Mouse (Mus musculus): ENCODE results near the gene Ptpn14.

The Ptpn14 gene

DNA sequence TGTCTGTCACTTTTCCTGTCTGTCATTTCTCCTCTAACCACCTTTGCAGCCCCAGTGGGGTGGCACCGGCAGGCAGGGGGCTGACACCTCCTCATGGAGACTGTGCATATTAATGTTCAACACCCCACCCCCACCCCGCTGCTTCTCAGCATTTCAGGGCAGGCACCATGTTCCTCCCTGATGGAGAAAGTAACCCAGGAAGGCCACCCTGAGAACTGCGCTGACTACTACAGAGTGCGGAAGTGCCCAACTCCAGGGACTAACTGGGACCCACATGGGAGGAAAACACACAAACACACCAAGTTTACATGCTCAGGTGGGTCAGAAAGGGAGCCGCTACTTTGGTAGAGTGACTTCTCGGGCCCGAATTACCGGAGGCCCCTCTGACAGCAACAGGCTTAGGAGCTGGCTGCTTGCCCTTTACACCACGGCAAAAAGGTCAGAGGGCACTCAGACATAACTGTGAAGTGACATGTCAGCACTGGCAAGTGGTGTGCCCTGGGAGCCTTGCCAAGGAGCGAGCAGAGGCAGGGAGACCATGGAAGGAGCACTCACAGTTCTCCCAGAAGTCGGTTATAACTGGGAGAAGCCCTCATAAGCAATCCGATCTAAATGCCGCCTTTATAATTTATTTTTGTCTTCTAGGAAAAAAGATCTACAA is 182.7 kb downstream of the Ptpn14 start:
- DNase-seq (ENCODE audit: low spot score): no peak

DNA sequence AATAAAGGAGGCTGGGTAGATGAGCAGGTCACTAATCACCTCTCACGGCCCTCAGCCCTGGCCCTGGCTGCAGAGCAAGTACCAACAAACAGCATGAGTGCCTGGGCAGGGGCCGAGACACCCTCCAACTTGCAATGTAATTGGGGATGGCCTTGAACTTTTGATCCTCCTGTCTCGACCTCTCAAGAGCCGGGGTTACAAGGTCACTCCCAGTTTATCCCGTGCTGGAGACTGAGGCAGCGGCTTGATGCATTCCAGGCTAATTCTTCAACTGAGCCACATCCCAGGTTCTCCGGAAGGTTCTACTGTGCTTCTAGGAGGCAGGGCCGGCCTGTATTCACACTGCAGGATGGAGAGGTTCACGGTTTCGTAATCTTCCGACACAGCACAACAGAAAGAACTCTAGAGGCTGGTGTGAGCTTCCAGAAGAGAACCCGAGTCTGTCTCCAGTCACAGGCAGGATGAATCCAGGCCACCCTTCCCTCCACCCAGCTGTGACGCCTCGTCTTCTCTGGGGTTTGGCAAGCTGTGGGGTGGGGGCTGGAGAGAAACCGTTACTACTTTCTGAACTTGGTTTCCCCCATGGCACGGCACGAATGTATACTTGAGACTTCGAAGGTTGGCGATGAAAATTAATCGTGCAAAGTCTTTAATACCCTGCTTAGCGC is 185.2 kb downstream of the Ptpn14 start:
- DNase-seq (ENCODE audit: low spot score): no peak

DNA sequence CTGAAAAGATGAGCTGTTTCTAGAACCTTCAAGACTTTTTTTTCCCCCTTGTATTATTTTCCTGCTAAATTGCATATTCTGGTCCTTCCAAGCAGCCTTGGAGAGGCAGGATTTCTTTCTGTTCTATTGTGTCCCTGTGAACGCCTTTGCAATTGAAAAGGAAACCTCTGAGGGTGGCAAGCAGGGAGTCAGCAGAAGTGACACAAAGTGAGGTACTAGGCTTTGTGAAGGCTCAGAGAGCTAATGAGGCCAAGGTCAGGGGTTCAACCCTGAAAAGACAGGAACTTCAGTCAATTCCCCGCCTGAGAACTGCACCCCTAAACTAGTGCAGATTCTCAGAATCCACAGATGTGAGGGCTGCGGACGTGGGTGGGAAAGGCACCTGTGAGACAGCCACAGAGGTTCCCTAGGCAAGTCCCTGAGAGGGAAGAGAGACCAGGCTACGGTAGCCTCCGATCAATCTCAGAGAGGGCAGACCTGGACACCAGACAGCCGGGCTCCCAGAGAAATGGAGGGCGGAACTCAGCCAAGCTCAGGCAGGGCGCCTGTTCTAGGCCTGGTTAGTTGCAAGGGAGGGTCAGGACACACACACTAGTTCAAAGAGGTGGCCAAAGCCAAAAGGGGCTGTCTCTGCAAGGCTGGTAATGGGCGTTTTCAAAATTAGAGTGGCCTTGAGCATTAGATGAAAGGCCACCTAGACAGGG is 188.5 kb downstream of the Ptpn14 start:
- peak; percentile 40 for DNase-seq (ENCODE audit: low spot score)

DNA sequence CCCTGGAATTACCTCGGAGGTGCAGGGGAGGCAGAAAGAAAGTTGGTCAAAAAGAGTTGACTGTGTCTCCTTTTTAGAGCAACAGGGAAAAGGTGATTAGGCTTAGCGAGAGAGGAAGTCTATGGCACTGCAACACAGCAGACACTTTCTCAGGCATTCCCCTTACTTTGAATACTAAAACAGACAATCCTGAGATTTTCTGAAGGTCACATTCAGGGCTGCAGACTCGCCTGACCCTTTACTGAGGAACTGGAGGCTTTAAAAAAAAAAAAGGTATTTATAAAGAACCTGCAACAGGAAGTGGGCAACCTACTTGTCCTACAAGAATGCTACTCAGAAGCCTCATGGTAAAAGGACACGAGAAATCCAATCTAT is 189.0 kb downstream of the Ptpn14 start:
- no peak for DNase-seq (ENCODE audit: low spot score)

DNA sequence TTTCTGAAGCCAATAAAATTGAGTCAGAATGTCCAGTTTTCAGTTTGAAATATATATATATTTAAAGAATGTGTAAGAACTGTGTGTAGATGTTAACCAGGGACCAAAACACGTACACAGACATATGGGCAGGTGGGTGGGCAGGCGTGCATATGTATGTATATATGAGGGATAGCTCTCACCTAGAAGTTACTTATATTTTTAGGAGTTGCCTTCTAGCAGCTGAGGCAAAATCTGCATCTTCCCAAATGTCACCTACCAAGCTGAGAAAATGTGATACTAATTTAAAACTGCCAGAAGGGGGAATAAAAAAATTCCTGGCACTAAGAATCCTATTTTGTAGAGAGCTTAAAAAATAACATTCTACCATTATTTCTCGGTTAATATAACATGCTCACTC is 191.7 kb downstream of the Ptpn14 start:
- no peak for DNase-seq (ENCODE audit: low spot score)

DNA sequence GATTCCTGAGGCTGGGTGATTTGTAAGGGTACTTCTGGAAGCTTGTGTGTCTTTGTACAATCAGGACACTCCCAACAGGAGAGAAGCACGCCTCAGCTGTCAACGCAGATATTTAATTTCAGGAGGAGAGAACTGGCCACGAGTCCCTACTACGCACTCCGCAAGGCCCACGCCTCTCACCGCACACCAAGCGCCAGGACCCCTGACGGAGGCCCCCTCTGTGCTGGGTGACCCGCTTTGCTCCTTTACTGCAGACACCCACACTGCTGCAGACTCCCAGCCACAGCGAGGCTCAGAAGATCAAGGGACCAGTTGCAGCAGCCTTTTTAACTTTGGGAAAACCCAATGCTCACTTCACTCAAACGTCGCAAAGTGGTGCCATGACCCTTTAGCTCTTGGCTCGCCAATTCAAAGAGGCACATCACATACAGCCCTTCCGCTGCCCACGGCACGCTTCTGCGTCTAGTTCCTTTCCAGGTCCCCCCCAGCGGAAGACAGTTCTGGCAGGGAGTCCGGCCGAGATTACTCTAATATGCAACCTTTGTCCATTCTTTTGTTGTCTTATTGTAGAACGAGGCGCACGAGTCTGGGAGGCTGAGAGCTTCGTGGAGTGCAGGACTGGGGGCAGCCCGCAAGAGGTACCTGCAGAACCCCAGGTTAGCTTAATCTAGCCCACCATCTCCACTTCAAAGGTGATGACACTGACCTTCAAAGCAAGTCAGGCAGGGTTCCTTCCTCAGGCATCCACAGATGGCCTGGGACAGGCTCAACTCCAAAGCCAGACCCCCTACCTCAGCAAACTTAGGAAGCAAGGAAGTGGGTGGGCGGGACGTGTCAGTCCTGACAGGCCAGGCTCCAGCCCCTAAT is 192.9 kb downstream of the Ptpn14 start:
- peak; percentile 74 for DNase-seq (ENCODE audit: low spot score)

DNA sequence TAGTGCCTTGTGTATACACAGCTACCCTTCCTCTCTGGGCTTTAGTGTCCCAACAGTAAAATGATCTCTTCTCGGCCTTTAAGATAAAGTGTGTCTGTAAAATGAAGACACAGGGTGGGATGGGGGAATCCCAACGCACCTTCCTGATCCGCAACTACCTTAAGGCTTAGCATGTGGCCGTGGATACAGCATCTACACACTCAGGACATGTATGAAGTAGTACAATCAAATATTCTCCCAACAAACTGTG is 193.4 kb downstream of the Ptpn14 start:
- no peak for DNase-seq (ENCODE audit: low spot score)

DNA sequence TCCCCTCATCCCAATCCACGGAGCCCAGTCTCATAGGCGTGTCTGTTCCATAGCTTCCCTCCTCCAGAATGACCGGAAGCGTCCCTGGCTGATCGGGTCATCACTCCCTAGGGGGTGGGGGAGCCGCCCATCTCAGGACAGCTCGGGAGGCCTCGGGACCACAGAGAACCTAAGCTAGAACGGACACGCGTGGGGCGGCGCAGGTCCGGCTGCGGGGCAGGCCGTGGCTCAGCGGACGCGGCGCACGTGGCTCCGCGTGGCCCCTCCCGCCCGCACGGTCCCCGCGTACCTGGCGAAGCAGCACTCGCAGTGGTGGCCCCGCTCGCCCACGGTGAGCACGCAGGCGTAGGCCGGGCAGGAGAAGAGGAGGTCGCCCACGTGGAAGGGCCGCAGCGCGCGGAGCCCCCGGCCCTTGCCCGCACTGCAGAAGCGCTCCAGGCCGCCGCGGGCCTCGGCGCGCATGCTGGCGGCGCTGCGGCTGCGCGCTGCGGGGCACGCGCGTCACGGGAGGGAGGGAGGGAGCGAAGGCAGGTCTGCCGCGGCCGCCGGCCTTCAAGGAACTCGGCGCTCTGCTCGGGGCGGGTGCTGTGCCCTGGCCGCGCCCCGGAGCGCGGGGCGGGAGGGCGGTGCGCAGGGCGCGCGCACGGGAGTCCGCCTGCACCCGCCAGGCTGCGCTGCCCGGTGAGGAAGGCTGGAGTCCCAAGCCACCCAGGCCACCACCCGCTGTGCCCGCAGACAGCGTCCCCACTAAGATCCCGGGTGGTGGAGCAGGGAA is 193.9 kb downstream of the Ptpn14 start, which contains the start of gene Smyd2:
Gene Smyd2, minus strand, starts transcription at position 546 of the 775 bp plus-strand sequence.
- DNase-seq (ENCODE audit: low spot score): peak; percentile 84

DNA sequence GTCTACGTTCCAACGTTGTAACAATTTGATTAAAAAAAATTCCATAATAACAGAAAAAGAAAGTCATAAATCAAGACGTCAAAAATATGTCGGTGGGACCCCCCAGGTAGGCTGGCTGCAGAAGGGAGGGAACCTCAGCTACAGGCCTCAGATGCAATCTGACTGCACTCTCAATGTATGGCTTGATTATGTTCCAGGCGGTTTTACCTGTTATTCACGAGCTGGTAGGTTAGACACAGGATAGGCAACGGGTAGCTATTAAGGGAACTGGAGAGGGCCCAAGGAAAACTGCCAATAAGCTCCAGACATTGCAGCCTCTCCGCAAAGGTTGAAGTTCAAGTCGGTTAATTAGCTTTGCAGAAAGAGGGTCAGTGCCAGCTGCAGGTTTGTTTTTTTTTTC is 194.7 kb downstream of the Ptpn14 start:
- peak; percentile 50 for DNase-seq (ENCODE audit: low spot score)

DNA sequence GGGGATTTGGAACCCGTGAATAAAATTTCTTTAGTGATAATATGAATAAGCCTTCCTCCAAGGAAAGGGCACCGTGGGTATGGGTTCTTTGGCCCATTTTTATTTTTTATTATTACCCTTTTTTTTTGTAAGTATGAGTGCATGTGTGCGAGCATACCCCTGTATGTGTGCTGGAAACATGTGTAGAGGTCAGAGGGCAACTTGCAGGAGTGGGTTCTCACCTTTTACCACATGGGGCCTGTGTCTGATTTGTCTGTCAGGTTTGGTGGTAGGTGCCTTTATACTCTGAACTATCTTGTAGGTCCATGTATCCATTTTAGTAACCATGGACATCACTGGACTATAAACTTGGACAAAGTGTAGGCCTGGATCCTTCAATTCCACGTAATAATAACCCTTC is 195.1 kb downstream of the Ptpn14 start:
- no peak for DNase-seq (ENCODE audit: low spot score)

DNA sequence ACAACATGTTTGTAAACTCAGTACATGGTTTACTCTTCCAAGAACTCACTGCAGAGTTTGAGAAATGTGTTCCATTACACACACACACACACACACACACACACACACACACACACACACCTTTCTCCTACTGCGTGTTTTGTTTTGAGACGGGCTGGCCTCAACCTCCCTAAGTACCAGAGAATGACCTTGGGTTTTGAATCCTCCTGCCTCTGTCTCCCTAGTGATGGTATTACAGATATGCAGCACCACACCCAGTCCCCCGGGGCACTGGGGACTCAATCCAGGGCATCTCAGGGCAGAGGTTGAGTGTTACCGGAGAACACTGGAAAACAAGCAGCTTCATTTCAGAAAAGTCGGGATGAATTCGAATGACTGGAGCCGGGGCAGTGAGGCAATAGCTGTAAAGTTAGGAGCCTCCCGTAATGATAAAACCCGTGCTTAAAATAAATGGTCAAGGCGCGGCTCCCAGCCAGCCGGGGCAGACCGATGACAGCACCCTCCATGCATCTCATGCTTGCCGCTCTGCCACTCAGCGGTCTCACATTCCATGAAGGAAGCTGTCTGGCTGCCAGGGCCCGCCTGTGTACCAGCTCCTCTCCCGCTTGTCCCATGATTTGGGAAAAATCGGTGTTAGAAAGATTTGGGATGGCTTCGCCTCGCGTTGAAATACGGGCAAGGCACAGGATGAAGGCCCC is 196.0 kb downstream of the Ptpn14 start:
- no peak for DNase-seq (ENCODE audit: low spot score)

DNA sequence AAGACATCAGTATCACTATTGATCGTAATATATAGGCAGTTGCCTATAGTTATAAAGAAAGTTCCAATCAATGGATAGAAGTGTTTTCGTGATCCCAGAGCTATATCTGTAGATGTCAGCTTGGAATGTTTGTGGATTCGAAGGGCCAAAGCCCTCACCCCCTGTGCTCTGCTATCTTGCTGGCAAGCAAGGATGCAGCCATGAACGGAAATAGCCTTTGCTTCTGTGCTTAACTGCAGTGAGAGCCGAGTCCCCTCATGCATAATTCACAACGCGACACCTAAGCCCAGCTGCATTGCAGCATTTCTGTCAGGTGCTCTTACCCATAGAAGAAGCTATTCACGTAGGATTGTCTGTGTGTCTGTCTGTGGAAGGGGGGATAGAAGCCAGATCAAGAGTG is 198.2 kb downstream of the Ptpn14 start:
- no peak for DNase-seq (ENCODE audit: low spot score)

Measured in embryo, embryonic 10.5 days (tissue).